Mouse (Mus musculus) cerebellum, adult 2 months (tissue): ENCODE results near the gene Ptges2. TPM values are rescaled to one million over a fixed set of nuclear protein-coding genes. Genes with fewer than 3 reads are reported as not detected.

Experiments
- DNase-seq, 2 experiments: peaks; one replicate each; pipeline ENCODE4 v3.0.0; 2021
- H3K27ac ChIP-seq: fragments of 200-500 bp; 2 replicates; pipeline ENCODE4 v1.5.1; 2012; ENCODE audit warnings: low read length, control low read depth, inconsistent platforms; ENCODE audit not compliant: insufficient read depth
- H3K27me3 ChIP-seq: fragments of 200-500 bp; 2 replicates; pipeline ENCODE4 v1.6.1; 2012; ENCODE audit warnings: inconsistent platforms, mild to moderate bottlenecking, low read length, moderate library complexity; ENCODE audit not compliant: control insufficient read depth, insufficient read depth
- H3K4me1 ChIP-seq: fragments of 200-500 bp; 2 replicates; pipeline ENCODE4 v1.6.1; 2011; ENCODE audit warnings: low read length; ENCODE audit not compliant: control insufficient read depth, insufficient read depth
- H3K4me3 ChIP-seq: fragments of 200-500 bp; replicated peaks from 2 replicates; pipeline ENCODE3; 2011; ENCODE audit warnings: mild to moderate bottlenecking, low read depth, low read length, control low read depth; ENCODE audit not compliant: insufficient read depth
- CTCF ChIP-seq: fragments of 200-500 bp; IDR thresholded peaks from 2 replicates; pipeline ENCODE4 v1.5.1; 2011; ENCODE audit warnings: low read depth, mild to moderate bottlenecking, control low read depth, low read length, moderate library complexity, borderline replicate concordance; ENCODE audit not compliant: insufficient read depth
- POLR2A ChIP-seq: fragments of 200-500 bp; IDR thresholded peaks from 2 replicates; pipeline ENCODE4 v1.6.1; 2011; ENCODE audit warnings: low read length, control low read depth, borderline replicate concordance; ENCODE audit not compliant: insufficient read depth
- WGBS: fragments of 180-500 bp; shearing (Covaris S2); methylation state at CpG from one replicate; pipeline ENCODE4 v1.1.7; 2018; 5-methylcytosine and 5-hydroxymethylcytosine counted together
- polyA plus RNA-seq: library from polyadenylated mRNA; depleted of rRNA; stranded (reverse); fragments of >200 nt; gene quantifications from 2 replicates; pipeline ENCODE4 v1.2.3, GENCODE M21; 2012

Ptges2 gene
- polyA plus RNA-seq, 1 experiment, result 60.9 TPM

- H3K27ac ChIP-seq, result peak overlapping the region; percentile 17; the same call in 1 of the 2 replicates
- no peaks in the 10 kb centered on the region for H3K27me3 ChIP-seq
- peaks cover 24% of the 10 kb centered on the region for H3K4me1 ChIP-seq
- no peak for DNase-seq
- H3K4me3 ChIP-seq, result peak overlapping the region; percentile 8
- 62% methylated on average over 5 of the region's 5 CpGs for WGBS
- TF ChIP-seq CTCF (no peak), POLR2A (no peak)
These were observed 32.0 kb downstream of the Ptges2 start for GRCm38 (mm10) chr2:32427720-32428119.

GRCm38 (mm10) chr2:32428262-32428722 lies 32.6 kb downstream of the Ptges2 start:
- DNase-seq, result peak in 1 of 2 experiments; percentile 49
- no peaks in the 10 kb centered on the region for H3K27me3 ChIP-seq
- H3K27ac ChIP-seq, result no peak overlapping the region
- peak overlapping the region; percentile 32 for H3K4me3 ChIP-seq
- WGBS, result 37% methylated on average over 8 of the region's 8 CpGs
- 0 out of 2 replicates have a peak, but pooled peaks have one; percentile 11 for TF ChIP-seq POLR2A
- no peak for TF ChIP-seq CTCF
- peaks cover 23% of the 10 kb centered on the region for H3K4me1 ChIP-seq

GRCm38 (mm10) chr2:32429215-32429891 lies 33.7 kb downstream of the Ptges2 start:
- DNase-seq, result no peak
- TF ChIP-seq CTCF, result no peak
- no peak for TF ChIP-seq POLR2A
- peaks cover 20% of the 10 kb centered on the region for H3K4me1 ChIP-seq
- H3K27ac ChIP-seq, result peak overlapping the region; percentile 55; the same call in 1 of the 2 replicates
- WGBS, result 15% methylated on average over 4 of the region's 4 CpGs
- no peaks in the 10 kb centered on the region for H3K27me3 ChIP-seq
- peak overlapping the region; percentile 51 for H3K4me3 ChIP-seq

- H3K4me1 ChIP-seq, result peaks cover 20% of the 10 kb centered on the region
- no peaks in the 10 kb centered on the region for H3K27me3 ChIP-seq
- TF ChIP-seq POLR2A, result peak; percentile 94; the same call in 1 of the 2 replicates
- no peak for TF ChIP-seq CTCF
- WGBS, result 5% methylated on average over 18 of the region's 18 CpGs
- DNase-seq, result peak; percentile 93 to 98
- peak overlapping the region; percentile 74 for H3K27ac ChIP-seq
- peak overlapping the region; percentile 95 for H3K4me3 ChIP-seq
These were observed 35.3 kb downstream of the Ptges2 start for GRCm38 (mm10) chr2:32430701-32431676.

GRCm38 (mm10) chr2:32436686-32437372 lies 41.1 kb downstream of the Ptges2 start:
- no peak for DNase-seq
- H3K27ac ChIP-seq, result no peak overlapping the region
- peaks cover 4% of the 10 kb centered on the region for H3K4me1 ChIP-seq
- no peak overlapping the region for H3K4me3 ChIP-seq
- 61% methylated on average over 3 of the region's 3 CpGs for WGBS
- TF ChIP-seq POLR2A, result no peak
- no peak for TF ChIP-seq CTCF
- H3K27me3 ChIP-seq, result no peaks in the 10 kb centered on the region

GRCm38 (mm10) chr2:32437612-32438166 lies 42.0 kb downstream of the Ptges2 start:
- WGBS, result 85% methylated on average over 2 of the region's 2 CpGs
- DNase-seq, result no peak
- Histone ChIP-seq H3K27me3 (no peaks in the 10 kb centered on the region), H3K4me3 (no peak overlapping the region), H3K27ac (no peak overlapping the region), H3K4me1 (peaks cover 4% of the 10 kb centered on the region)
- TF ChIP-seq POLR2A (no peak), CTCF (no peak)

GRCm38 (mm10) chr2:32438733-32439132 lies 43.0 kb downstream of the Ptges2 start:
- H3K4me3 ChIP-seq, result no peak overlapping the region
- TF ChIP-seq POLR2A, result no peak
- no peak for TF ChIP-seq CTCF
- H3K4me1 ChIP-seq, result peaks cover 4% of the 10 kb centered on the region
- H3K27me3 ChIP-seq, result no peaks in the 10 kb centered on the region
- DNase-seq, result no peak
- no peak overlapping the region for H3K27ac ChIP-seq
- 73% methylated on average over 3 of the region's 3 CpGs for WGBS
